18 mouse cellular contexts compared by ENCODE assay signal in the genomic region with DNA sequence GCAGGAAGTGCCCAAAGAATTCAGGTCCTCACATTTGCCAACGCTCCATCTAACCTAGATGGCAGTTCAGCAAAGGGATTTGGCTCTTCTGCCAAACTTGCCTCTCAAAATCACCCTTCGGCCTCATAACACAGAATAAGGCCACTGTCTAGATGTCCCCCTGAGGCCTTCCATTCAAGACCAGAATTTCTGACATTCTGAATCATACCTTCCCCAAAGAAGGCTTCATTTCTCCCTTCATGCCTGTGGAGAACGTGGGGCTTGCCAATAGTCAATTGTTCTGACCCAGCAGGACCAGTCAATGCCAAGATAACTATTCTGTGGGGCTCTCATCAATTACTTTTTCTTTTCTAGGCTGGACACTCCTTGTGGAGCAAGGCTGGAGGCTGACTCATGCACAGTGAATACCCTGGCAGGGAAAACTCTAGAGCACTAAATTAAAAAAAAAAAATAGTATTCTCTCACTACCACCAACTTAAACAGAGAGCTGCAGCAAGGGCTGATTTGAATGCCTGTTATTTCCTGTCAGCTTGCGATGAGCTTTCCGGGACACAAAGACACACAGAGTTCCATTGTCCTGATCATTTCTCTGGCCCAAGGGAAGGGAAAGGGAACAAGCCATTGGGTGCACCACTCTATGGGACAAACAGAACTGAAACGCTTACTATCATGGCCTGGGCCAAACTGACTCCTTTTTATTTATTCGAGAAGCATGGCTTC. TPM values are rescaled to one million over a fixed set of nuclear protein-coding genes. Genes with fewer than 3 reads are reported as not detected.
DNase-seq lines count a peak whose midpoint lies in the region; ATAC-seq and TF ChIP-seq lines count a peak whose summit lies in the region.
"Had no signal": no experiment of that assay in that cellular context is flagged by ENCODE, and none has a peak within 500 bp of the region (broad histone marks: within the 10 kb centered on the region; RNA-seq: fewer than 3 reads in every experiment).

No protein-coding gene starts in this region.

- no peaks in the 10 kb centered on the region for H3K9me3 ChIP-seq in heart, embryonic 12.5 days (replicated peaks)
- H3K9me3 ChIP-seq in lung, embryonic 14.5 days (ENCODE audit: low read depth, low read length): no peaks in the 10 kb centered on the region
- no peaks in the 10 kb centered on the region for H3K9me3 ChIP-seq in midbrain, embryonic 14.5 days (ENCODE audit: control insufficient read depth, low read length)
- H3K9me3 ChIP-seq: limb, embryonic 12.5 days; liver, embryonic 15.5 days; midbrain, embryonic 12.5 days; neural tube, embryonic 13.5 days had no signal

- no peaks in the 10 kb centered on the region for H3K36me3 ChIP-seq in heart, embryonic 12.5 days
- no peaks in the 10 kb centered on the region for H3K36me3 ChIP-seq in lung, embryonic 14.5 days (ENCODE audit: insufficient read depth)
- no peaks in the 10 kb centered on the region for H3K36me3 ChIP-seq in midbrain, embryonic 14.5 days (ENCODE audit: control insufficient read depth, insufficient read depth, low read length)
- H3K36me3 ChIP-seq: limb, embryonic 12.5 days; liver, embryonic 15.5 days; midbrain, embryonic 12.5 days; neural tube, embryonic 13.5 days had no signal

- no peak overlapping the region for H3K4me3 ChIP-seq in heart, embryonic 12.5 days
- H3K4me3 ChIP-seq in lung, embryonic 14.5 days (ENCODE audit: low read depth, low read length): no peak overlapping the region
- H3K4me3 ChIP-seq in midbrain, embryonic 14.5 days (replicated peaks; ENCODE audit: low read depth, low read length): no peak overlapping the region
- H3K4me3 ChIP-seq: limb, embryonic 12.5 days; liver, embryonic 15.5 days; midbrain, embryonic 12.5 days; neural tube, embryonic 13.5 days had no signal

- no peak overlapping the region for H3K9ac ChIP-seq in heart, embryonic 12.5 days
- no peak overlapping the region for H3K9ac ChIP-seq in lung, embryonic 14.5 days
- no peak overlapping the region for H3K9ac ChIP-seq in midbrain, embryonic 14.5 days (replicated peaks; ENCODE audit: low read length)
- H3K9ac ChIP-seq: limb, embryonic 12.5 days; liver, embryonic 15.5 days; midbrain, embryonic 12.5 days; neural tube, embryonic 13.5 days had no signal

- peaks cover 33% of the 10 kb centered on the region for H3K4me1 ChIP-seq in heart, embryonic 12.5 days (replicated peaks)
- H3K4me1 ChIP-seq in lung, embryonic 14.5 days (ENCODE audit: insufficient read depth): peaks cover 15% of the 10 kb centered on the region
- H3K4me1 ChIP-seq in midbrain, embryonic 14.5 days (ENCODE audit: control insufficient read depth, insufficient read depth, low read length): 0 out of 2 replicates have a peak, but pooled peaks cover 3% of the 10 kb centered on the region
- H3K4me1 ChIP-seq: liver, embryonic 15.5 days had no signal

- DNase-seq in heart, adult 11 months: no peak
- no peak for DNase-seq in lung, embryonic 14.5 days
- no peak for DNase-seq in lung, postnatal 4 days
- peak; percentile 51 for DNase-seq in NIH3T3 (ENCODE audit: low read depth)
- DNase-seq in midbrain, embryonic 14.5 days: no peak
- DNase-seq in gastrocnemius, adult 8-10 months (ENCODE audit: low spot score in 2 of 2): no peak
- DNase-seq: gastrocnemius, postnatal 10 days; kidney, adult 2 months; kidney, postnatal 36 days; spleen, adult 18-20 months had no signal

- no peak for TF ChIP-seq CTCF in lung, embryonic 14.5 days (IDR thresholded peaks at IDR 0.05; ENCODE audit: low read depth)

- WGBS in heart, embryonic 12.5 days: 78% methylated on average over 7 of the region's 7 CpGs
- WGBS in lung, embryonic 14.5 days: 89% methylated on average over 7 of the region's 7 CpGs
- 77% methylated on average over 7 of the region's 7 CpGs for WGBS in midbrain, embryonic 14.5 days

- H3K27ac ChIP-seq in heart, embryonic 12.5 days (ENCODE audit: poor library complexity, severe bottlenecking): 0 out of 2 replicates have a peak overlapping the region, but pooled peaks have one; percentile 57
- H3K27ac ChIP-seq in lung, embryonic 14.5 days (ENCODE audit: low read depth): peak overlapping the region; percentile 6; the same call in 1 of the 2 replicates
- peak overlapping the region; percentile 41; the same call in 1 of the 2 replicates for H3K27ac ChIP-seq in midbrain, embryonic 14.5 days (replicated peaks; ENCODE audit: low read depth, low read length)
- H3K27ac ChIP-seq: limb, embryonic 12.5 days; liver, embryonic 15.5 days; midbrain, embryonic 12.5 days; neural tube, embryonic 13.5 days had no signal

- no peak for ATAC-seq in heart, embryonic 12.5 days (ENCODE audit: insufficient number of reproducible peaks, low FRiP score)
- no peak for ATAC-seq in lung, embryonic 14.5 days (ENCODE audit: insufficient read depth)
- ATAC-seq in midbrain, embryonic 14.5 days (ENCODE audit: low FRiP score, low TSS enrichment): no peak
- ATAC-seq in frontal cortex, adult (ENCODE audit: low TSS enrichment): no peak

- no peak overlapping the region for H3K4me2 ChIP-seq in heart, embryonic 12.5 days
- no peak overlapping the region for H3K4me2 ChIP-seq in lung, embryonic 14.5 days
- H3K4me2 ChIP-seq in midbrain, embryonic 14.5 days (ENCODE audit: low read length): no peak overlapping the region
- H3K4me2 ChIP-seq: limb, embryonic 12.5 days; liver, embryonic 15.5 days; midbrain, embryonic 12.5 days; neural tube, embryonic 13.5 days had no signal

- H3K27me3 ChIP-seq in heart, embryonic 12.5 days (replicated peaks): no peaks in the 10 kb centered on the region
- H3K27me3 ChIP-seq in lung, embryonic 14.5 days (ENCODE audit: insufficient read depth, low read length): no peaks in the 10 kb centered on the region
- H3K27me3 ChIP-seq in midbrain, embryonic 14.5 days (ENCODE audit: control insufficient read depth, insufficient read depth, low read length): no peaks in the 10 kb centered on the region
- H3K27me3 ChIP-seq: limb, embryonic 12.5 days; liver, embryonic 15.5 days; neural tube, embryonic 13.5 days had no signal

RNA-seq across cellular contexts. Expression of a gene that starts 56.9 kb away (rescaled TPM):
- 3.9 and 4.2 TPM in 2 replicates for polyA plus RNA-seq in heart, embryonic 12.5 days (2016; fragmentation: Nextera tagmentation; extraction: Ambion mirVana)
- 1.2 and 1.6 TPM in 2 replicates for polyA plus RNA-seq in lung, embryonic 14.5 days (2014; fragmentation: Nextera tagmentation; extraction: Ambion mirVana)
- polyA plus RNA-seq in midbrain, embryonic 14.5 days (2014; fragmentation: Nextera tagmentation; extraction: Ambion mirVana): 0.91 and 1.2 TPM in 2 replicates
- under 1 TPM in 2 of 4 experiments, not detected in 2; 0.07 to 0.08 TPM for total RNA-seq in gastrocnemius, adult 8-10 months (2022)
- total RNA-seq: hematopoietic stem cell, adult 5-6 weeks; MEL had no signal

Comparison
In these comparisons a context has a peak if more than half of its experiments do, and no peak if none do; other contexts are left out.
1. H3K27ac ChIP-seq: peak in every context shown above with its lines; median percentile 57 in heart, embryonic 12.5 days; 41 in midbrain, embryonic 14.5 days; 6 in lung, embryonic 14.5 days.